Mouse (Mus musculus) MEL (cell line): ENCODE measurements around the gene Dmrta1.

Source experiments
- CTCF ChIP-seq, 3 experiments: IDR thresholded peaks in 2 of 3; conservative IDR thresholded peaks in 1 of 3; 2 replicates each; pipeline ENCODE4 v1.5.1; 2011 to 2012; ENCODE audit warnings: low read length in 3 of 3, low read depth in 2 of 3, mild to moderate bottlenecking in 2 of 3, improper control_type of control experiment in 1 of 3, inconsistent platforms in 1 of 3, mixed read lengths in 1 of 3, moderate library complexity in 1 of 3; ENCODE audit not compliant: control insufficient read depth in 1 of 3, insufficient read depth in 1 of 3, poor library complexity in 1 of 3, severe bottlenecking in 1 of 3
- EP300 ChIP-seq, 2 experiments: IDR thresholded peaks; 2 replicates each; pipeline ENCODE4 v1.6.1; 2011; ENCODE audit warnings: improper control_type of control experiment in 2 of 2, low read length in 2 of 2, low read depth in 1 of 2, mild to moderate bottlenecking in 1 of 2
- GABPA ChIP-seq: IDR thresholded peaks from 2 replicates; pipeline ENCODE4 v1.6.1; 2012; ENCODE audit warnings: low read depth, mild to moderate bottlenecking, inconsistent platforms, low read length, improper control_type of control experiment, moderate library complexity
- GATA1 ChIP-seq: IDR thresholded peaks from 2 replicates; pipeline ENCODE4 v1.6.1; 2011; ENCODE audit warnings: low read depth, low read length, improper control_type of control experiment
- MAFK ChIP-seq: IDR thresholded peaks from 2 replicates; pipeline ENCODE4 v1.6.1; 2011; ENCODE audit warnings: low read depth, mild to moderate bottlenecking, low read length, improper control_type of control experiment, borderline replicate concordance
- MAZ ChIP-seq: IDR thresholded peaks from 2 replicates; pipeline ENCODE4 v1.6.1; 2012; ENCODE audit warnings: low read depth, mild to moderate bottlenecking, inconsistent platforms, low read length, improper control_type of control experiment
- MEF2A ChIP-seq: IDR thresholded peaks from 2 replicates; pipeline ENCODE4 v1.6.1; 2014; ENCODE audit warnings: low read depth, mild to moderate bottlenecking, inconsistent platforms, low read length, improper control_type of control experiment; ENCODE audit not compliant: poor library complexity, insufficient replicate concordance, severe bottlenecking; ENCODE audit errors: extremely low read depth
- POLR2A ChIP-seq, 2 experiments: IDR thresholded peaks; 2 replicates each; pipeline ENCODE4 v1.6.1; 2011 to 2012; ENCODE audit warnings: low read length in 2 of 2, mild to moderate bottlenecking in 2 of 2, control low read depth in 1 of 2, improper control_type of control experiment in 1 of 2, low read depth in 1 of 2, moderate library complexity in 1 of 2; ENCODE audit not compliant: control insufficient read depth in 1 of 2, insufficient read depth in 1 of 2, poor library complexity in 1 of 2
- POLR2AphosphoS2 ChIP-seq: IDR thresholded peaks from 2 replicates; pipeline ENCODE4 v1.6.1; 2011; ENCODE audit warnings: low read length, improper control_type of control experiment
- RCOR1 ChIP-seq: IDR thresholded peaks from 2 replicates; pipeline ENCODE4 v1.6.1; 2012; ENCODE audit warnings: low read depth, mild to moderate bottlenecking, inconsistent platforms, low read length, improper control_type of control experiment
- TAL1 ChIP-seq: IDR thresholded peaks from 2 replicates; pipeline ENCODE4 v1.6.1; 2012; ENCODE audit warnings: mild to moderate bottlenecking, inconsistent platforms, low read length, moderate library complexity, mixed read lengths
- UBTF ChIP-seq: IDR thresholded peaks from 2 replicates; pipeline ENCODE4 v1.6.1; 2012; ENCODE audit warnings: low read depth, mild to moderate bottlenecking, inconsistent platforms, low read length, improper control_type of control experiment, moderate library complexity, borderline replicate concordance; ENCODE audit not compliant: insufficient read depth
- ZMIZ1 ChIP-seq: IDR thresholded peaks from 2 replicates; pipeline ENCODE4 v1.6.1; 2012; ENCODE audit warnings: low read depth, mild to moderate bottlenecking, inconsistent platforms, low read length, improper control_type of control experiment, moderate library complexity

DNA sequence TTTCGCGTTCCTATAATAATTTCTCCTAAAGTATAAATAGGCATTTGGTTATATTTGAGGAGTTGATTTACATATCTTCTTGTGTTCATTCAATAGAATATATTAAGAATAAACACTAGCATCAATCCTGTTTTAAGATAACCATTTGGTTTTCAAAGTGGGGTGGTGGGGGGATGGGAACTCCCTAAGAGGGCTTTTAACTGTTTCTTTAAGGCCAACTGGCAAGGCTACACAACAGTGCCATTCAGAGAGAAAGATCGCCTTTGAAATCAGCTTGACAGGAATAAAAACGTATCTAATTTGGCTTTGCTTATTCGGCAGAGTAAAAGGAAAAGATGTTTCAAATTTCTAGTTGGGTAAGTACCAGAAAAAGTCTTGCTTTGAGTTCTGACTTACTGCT lies at the start of gene Dmrta1:
- no peak for TF ChIP-seq CTCF (IDR thresholded peaks at IDR 0.05 in 2 of 3, conservative IDR thresholded peaks at IDR 0.05 in 1 of 3; ENCODE audit: control insufficient read depth in 1 of 3, insufficient read depth in 1 of 3, low read depth in 2 of 3, low read length in 3 of 3, poor library complexity in 1 of 3, severe bottlenecking in 1 of 3)
- no peak for TF ChIP-seq POLR2A (IDR thresholded peaks at IDR 0.05; ENCODE audit: control insufficient read depth in 1 of 2, insufficient read depth in 1 of 2, low read depth in 1 of 2, low read length in 2 of 2, poor library complexity in 1 of 2)
- no peak for TF ChIP-seq ZMIZ1
- no peak for TF ChIP-seq MAZ
- no peak for TF ChIP-seq RCOR1
- TF ChIP-seq MEF2A = no peak
- TF ChIP-seq POLR2AphosphoS2 = no peak
- TF ChIP-seq GABPA = no peak
- TF ChIP-seq UBTF = no peak
- no peak for TF ChIP-seq MAFK
- TF ChIP-seq TAL1 = no peak
- no peak for TF ChIP-seq EP300 (IDR thresholded peaks at IDR 0.05; ENCODE audit: low read depth in 1 of 2, low read length in 2 of 2)
- no peak for TF ChIP-seq GATA1
